Mouse (Mus musculus): ENCODE data around the gene Sumo3. TPM values are rescaled to one million over a fixed set of nuclear protein-coding genes. Genes with fewer than 3 reads are reported as not detected.

Sumo3 gene
- polyA plus RNA-seq, 1 experiment = 293 TPM

DNA sequence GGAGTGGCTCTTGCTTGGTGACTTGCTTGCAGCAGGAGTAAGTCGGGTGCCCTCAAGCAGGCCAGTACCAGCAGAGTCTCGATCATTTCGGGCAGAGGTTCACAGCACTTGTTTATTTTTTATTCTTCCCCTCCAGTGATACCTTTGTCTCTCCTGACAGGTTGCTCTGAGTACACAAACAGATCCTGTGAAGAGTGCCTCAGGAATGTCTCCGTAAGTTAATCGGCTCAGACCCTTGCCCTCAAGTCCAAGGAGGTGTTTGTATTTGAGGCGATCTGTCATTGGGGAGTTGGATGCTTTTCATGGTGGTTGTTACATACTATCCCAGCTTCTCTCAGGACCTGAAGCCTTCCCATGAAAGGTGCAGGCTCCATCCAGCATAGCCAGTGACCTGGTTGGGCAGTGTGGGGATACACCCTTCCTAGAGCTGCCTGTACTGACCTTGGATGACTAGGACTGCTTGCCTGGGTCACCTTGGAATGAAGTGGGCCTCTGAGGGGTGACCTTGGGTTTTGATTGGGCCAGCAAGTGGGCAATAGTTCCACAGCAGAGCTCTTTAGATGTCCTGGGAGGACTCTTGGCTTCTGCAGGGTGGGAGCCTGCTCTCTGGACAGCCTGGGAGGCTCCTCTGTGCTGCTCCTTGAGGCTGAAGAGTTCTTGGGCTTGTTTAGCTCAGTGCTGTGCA, 18.7 kb upstream of the Sumo3 start:
- WGBS = 34% methylated on average over 6 of the region's 6 CpGs
- no peak for DNase-seq (ENCODE audit: low read depth, low spot score)

DNA sequence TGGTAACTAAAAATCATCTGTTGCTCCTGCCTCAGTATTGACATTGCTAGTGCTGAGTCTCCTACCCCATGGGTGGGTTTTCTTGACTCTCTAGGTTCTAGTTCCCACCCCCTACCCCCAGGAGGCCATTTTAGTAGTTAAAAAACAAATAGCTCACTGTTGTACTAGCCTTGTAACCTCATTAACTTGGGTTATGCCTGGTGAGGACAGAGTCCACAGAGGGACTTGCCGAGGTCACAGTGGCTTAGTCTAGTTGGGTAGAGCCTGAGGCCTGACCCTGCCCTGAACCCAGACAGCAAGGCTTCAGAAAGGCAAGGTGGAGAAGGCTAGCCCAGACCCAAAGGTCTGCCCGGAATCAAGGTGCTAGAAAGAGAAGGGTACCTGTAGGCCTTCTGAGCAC, 17.9 kb upstream of the Sumo3 start:
- no peak for DNase-seq (ENCODE audit: low read depth, low spot score)
- WGBS = 58% methylated on average over 2 of the region's 2 CpGs

DNA sequence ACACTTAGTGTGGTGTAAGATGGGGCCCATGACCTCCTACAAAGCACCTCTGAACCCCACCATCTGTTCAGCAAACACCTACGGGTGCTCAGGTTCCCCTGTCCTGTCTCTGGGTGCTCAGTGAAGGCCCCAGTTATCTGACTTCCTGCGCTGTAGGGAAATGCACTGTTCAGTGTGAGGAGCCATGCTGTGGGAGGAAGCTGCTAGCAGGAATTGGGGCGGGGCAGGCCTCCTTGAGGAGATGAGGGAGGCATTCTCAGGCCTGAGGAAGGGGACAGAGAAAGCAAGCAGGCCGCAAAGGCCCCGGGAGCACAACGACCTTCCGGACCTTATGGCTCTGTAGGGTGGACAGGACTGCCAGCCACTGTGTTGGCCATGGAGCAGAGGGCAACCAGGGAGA, 16.8 kb upstream of the Sumo3 start:
- no peak for DNase-seq (ENCODE audit: low read depth, low spot score)
- WGBS = 74% methylated on average over 7 of the region's 7 CpGs

DNA sequence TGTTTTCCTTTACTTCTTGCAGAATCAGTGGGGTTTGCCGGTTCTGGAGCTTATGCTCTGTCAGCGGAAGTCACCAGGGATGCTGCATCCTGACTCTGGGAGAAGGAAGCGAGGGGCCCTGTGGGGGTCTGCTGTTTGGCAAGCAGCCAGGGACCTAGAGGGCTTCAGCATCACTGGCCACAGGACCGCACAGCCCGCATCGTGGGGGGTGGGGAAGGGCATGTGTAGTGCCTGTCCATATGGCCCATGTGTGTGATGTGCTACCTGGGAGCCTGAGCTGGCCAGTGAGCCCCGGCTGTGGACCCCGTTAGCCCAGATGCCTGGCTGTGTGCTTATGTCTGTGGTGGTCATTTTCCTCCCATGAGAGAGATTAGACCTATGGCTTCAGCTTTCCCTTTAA, 16.1 kb upstream of the Sumo3 start:
- DNase-seq (ENCODE audit: low read depth, low spot score) = no peak
- 84% methylated on average over 8 of the region's 8 CpGs for WGBS

DNA sequence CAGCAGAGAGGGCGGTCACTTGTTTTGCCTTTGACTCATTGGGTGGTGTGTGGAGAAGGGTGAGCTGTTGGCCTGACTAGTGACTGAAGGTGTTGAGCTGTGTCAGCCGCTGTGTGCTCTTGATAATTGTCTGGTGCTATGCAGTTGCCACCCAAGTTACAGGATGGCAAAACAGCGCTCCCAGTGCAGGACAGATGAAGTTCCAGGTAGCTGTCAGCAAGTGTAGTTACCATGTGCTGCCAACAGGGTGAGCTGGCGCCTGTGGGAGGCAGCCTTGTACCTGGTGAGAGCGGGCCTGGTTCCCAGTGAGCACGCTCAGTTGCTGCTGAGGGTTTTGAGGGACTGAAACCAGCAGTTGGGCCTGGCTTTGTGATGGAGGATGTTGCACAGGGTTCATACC, 15.1 kb upstream of the Sumo3 start:
- DNase-seq (ENCODE audit: low read depth, low spot score) = no peak
- WGBS = 35% methylated on average over 6 of the region's 6 CpGs

DNA sequence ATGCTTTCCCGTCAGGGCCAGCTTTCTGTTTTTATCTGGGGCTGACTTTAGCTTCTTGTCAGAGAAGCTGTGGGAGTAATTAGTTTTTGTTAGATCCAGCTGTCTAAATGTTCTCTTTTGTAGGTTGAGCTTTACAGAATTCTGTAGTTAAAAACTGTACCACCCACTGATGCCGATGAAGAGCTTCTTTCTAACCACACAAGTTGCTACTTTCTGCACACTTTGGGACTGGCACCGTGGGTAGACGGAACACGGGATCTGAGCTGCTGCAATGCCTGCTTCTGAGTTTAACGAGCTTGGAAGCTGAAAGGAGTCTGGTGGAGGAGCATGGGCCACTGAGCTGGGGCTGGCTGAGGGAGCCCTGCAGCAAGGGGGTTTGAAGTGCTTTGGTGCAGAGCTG, 14.4 kb upstream of the Sumo3 start:
- no peak for DNase-seq (ENCODE audit: low read depth, low spot score)
- 79% methylated on average over 6 of the region's 6 CpGs for WGBS

DNA sequence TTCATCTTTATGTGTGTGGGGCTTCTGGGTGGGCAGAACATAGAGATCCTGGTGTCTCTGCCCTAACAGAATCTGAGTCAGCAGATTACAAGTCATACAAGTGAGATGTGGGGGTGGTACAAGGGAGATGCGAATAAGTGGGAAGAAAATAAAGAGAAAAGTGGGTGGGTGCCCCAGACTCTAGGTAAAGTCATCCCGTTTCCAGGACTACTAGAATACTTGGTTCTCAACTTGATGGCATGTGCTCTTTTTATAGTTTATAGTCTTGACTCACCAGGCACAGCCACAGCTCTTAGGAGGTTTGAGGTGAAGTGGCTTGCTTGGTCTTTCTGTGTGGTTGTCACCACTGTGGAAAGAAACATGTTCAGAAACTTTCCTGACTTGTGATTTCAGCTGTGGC, 9.8 kb upstream of the Sumo3 start:
- 74% methylated on average over 2 of the region's 2 CpGs for WGBS
- DNase-seq (ENCODE audit: low read depth, low spot score) = no peak

DNA sequence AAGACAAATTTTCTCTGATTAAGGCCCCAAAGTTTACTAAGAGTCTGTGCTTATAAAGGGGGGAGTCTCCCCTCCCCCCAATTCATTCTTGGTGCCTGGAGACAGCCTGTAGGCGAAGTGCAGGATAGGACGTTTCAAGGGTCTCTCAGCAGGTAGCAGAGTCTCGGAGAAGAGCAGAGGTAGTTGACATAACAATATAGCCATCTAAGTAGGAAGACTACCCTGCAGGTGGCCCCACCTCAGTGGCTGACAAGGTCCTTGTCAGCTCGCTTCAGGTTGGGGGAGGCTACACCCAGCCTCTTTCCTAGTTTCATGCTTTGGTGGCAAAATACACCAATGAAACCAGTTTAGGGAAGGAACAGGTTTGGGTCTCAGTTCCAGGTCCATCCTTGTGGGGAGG, 2.9 kb upstream of the Sumo3 start:
- 83% methylated on average over 4 of the region's 4 CpGs for WGBS

DNA sequence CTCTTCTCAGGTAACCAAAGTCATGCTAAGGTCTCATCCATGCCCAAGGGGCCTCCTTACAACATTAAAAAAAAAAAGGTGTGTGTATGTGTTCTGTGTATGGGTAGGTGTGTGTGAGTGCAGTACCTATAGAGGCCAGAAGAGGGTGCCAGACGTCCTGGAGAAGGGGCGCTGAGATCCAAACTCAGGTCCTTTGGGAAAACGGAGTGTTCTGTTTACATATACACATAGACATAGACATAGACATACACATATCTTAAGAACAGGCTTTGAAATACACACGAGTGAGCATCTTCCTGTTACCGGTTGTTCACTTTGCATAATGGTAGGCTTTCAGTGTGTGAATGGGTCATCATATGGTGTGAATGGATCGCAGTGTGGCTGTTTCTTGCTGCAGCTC, 1.8 kb upstream of the Sumo3 start:
- no peak for DNase-seq (ENCODE audit: low read depth, low spot score)
- WGBS = 91% methylated on average over 6 of the region's 6 CpGs

More for the DNA sequence above, 2.9 kb upstream of the Sumo3 start:
- DNase-seq (ENCODE audit: low read depth, low spot score) = no peak

DNA sequence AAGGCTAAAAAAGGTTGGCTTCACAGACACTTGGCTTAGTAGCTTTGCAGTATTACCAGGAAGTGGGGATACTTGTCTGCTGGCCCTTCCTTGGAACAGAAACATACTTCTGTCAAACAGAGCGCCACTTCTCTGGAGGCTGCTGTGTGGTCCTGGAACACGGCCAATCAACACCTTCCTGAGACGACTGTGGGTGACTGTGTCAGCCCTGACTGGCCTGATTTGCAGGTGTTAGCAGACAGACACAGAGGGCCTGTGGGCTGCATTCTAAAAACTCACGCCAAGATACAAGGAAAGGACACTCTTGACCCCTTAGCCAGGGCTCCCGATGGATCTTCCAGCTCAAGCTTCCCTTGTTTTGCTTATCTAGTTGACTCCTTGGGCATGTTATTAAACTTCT, 939 bp upstream of the Sumo3 start:
- WGBS = 36% methylated on average over 5 of the region's 5 CpGs
- DNase-seq (ENCODE audit: low read depth, low spot score) = no peak

DNA sequence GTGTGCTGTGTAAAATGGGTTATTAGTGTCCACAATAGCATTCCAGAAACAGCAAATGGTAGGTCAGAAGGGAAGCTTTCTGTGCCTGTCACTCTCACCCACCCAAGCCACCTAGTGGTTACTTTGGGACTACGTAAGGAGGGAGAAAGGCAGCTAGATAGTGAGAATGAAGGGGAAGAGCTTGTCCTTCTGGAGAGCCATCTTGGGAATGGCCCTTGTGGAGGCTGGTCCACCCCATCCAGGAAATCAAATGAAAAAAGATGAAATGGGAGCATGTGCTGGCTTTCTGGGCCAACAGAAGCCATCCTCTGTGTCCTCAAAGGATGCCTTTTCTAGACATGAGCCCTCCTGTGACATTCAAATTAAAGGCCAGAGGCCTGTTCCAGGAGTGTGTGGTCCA, 529 bp upstream of the Sumo3 start:
- DNase-seq (ENCODE audit: low read depth, low spot score) = no peak
- 0% methylated on average over 1 of the region's 1 CpGs for WGBS

DNA sequence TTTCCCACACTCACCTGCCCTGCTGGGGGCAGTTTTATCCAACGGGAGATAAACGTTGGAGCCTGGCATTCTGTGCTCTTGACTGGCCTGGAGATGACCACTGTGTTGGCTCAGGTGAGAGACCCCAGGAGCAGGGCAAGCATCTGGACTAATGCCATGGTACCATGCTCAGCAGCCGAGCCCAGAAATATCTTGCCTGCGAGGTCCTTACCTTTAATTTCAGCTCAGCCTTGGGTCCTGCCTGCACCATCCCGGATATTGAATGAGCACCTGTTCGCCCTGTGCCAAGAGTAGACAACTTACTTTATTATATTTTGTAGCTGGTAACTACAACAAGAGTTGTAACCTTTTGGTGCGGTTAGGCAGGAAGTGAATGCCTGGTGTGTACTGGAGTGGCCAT, 958 bp downstream of the Sumo3 start:
- WGBS = 6% methylated on average over 7 of the region's 7 CpGs
- no peak for DNase-seq (ENCODE audit: low read depth, low spot score)

DNA sequence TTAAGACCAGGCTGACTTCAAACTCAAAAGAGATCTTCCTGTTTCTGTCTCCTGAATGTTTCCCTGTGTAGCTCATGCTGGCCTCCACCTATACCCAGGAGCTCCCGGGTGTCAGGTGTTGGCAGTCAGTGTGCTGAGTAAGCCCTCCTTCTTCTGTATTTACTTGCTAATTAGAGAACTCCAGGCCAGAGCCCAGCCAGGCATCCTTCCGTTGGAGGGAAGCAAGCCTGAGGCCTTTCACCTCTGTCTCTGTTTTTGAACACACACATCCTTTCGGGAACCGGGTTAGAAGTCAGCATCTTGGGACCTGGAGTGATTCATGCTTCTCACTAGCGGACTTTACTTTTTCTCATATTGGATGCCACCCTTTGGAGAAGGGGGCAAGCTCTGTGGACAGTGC, 1.5 kb downstream of the Sumo3 start:
- WGBS = 33% methylated on average over 5 of the region's 5 CpGs
- no peak for DNase-seq (ENCODE audit: low read depth, low spot score)

DNA sequence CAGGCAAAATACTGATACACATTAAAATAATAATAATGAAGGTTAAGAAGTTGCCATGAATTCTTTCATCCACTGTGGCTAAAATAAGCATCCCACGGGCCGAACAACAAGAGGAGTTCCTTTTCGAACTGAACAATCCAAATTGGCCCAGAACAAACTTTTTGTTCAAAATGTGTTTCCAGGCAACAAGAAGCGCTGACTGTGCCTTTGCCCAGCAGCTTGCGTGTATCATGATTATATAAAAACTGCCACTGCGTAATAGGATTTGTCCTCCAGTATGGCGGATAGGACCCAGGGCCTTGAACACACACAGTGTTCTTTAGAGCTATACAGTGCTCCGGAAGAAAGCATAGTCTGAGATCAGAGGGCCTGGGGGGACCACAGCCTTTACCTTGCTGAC, 2.7 kb downstream of the Sumo3 start:
- WGBS = 81% methylated on average over 8 of the region's 8 CpGs
- no peak for DNase-seq (ENCODE audit: low read depth, low spot score)

DNA sequence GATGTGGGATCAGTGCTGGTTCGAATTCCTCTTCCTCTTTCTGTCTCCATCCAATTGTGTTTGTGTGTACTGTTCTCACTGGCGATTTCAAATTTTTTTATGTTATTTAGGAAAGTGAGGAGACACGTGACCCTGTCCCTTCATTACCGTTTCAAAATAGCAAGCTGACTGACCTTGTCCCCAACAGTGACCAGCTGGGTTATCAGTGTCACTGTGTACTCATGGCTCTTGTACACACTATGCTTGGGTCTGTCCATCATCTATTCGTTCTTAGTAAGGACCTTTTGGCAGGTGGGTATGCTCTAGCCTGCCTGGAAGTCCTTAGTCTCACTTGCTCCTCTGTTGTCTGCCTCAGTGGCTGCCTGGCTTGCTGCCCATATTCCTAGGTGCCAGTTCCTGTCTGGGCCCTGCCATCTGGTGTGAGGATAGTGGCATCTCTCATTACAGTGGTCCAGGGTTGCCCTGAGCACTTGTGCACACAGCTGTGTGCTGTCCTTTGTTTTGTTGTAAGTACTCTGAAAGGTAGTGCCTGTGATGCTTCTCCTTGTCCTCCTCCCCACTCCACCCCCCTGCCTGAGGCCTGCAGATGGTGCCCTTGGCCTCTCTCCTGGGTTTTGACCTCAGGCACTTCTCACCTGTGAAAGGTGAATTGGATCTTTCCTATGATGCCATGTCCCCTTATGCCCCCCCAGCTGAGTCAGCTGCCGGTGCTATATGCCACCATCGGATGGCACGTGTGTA, 4.5 kb downstream of the Sumo3 start:
- WGBS = 88% methylated on average over 8 of the region's 8 CpGs
- no peak for DNase-seq (ENCODE audit: low read depth, low spot score)

DNA sequence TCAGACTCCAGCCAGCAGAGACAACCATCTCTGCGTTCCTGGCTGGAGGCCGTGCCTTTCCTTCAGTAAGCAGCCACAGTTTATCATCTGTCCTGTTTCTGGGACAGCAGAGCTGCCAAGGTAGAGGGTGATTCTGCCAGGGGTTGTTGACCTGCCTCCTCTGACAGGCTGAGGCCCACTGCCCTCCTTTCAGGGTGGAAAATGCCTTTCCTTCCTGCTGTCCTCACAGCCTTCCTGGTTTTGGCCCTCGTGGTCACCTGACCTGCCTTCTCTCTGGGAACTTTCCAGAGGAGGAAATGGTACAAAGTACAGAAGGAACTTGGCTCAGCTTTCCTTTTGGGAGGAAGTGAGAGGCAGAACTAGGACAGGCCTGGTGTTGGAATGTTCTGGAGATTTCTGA, 7.5 kb downstream of the Sumo3 start:
- DNase-seq (ENCODE audit: low read depth, low spot score) = no peak
- WGBS = 18% methylated on average over 3 of the region's 3 CpGs

DNA sequence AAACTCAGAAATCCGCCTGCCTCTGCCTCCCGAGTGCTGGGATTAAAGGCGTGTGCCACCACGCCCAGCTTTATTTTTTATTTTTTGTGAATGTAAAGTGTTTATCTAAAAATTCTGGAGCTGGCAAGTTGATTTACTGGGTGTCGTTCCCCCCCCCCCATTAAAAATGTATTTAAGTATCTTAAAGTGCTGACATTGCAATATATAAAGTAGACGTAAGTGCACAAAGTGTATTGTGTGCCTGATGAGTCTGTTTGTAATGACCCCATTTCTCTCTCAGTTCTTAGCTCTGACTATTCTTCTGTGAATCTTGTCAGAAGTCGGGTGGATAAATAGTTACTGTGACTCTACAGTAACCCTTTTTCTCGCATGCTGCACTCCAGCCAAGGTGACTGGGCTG, 9.8 kb downstream of the Sumo3 start:
- DNase-seq (ENCODE audit: low read depth, low spot score) = no peak
- 88% methylated on average over 8 of the region's 8 CpGs for WGBS

DNA sequence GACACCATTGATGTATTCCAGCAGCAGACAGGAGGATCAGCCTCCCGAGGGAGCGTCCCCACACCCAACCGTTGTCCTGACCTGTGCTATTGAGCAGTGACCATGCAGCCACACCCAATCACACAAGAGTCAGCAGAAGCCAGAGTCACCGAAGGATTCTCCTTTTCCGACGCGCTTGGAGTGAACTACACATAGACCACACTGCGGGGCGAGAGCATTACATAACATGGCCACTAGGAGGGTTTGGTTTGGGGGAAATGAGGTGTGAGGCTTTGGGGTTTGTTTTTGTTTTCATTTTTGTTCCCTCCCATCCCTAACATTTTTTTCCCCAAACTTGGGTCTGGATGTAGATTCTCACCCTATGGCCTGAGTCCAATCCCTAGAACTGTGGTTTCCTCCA, 10.3 kb downstream of the Sumo3 start:
- WGBS = 90% methylated on average over 9 of the region's 9 CpGs
- no peak for DNase-seq (ENCODE audit: low read depth, low spot score)

DNA sequence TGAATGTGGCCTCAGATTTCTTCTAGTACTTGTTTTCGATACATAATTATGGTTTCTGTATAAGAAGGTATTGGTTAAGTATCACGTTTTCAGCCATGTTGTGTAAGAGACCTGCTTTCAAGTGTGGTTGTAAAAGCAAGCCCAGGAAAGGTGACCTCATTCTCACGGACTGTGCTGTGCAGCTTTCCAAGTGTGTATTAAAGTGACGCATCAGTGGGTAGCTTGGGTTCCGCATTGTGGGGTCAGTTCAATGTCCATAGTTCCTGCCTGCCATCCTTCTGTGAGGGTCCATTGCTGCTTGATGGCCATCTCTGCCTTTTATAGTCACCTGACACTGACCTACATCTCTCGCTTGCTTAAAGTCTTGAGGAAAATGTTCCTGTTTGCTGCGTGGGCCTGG, 11.0 kb downstream of the Sumo3 start:
- no peak for DNase-seq (ENCODE audit: low read depth, low spot score)
- 87% methylated on average over 7 of the region's 7 CpGs for WGBS

DNA sequence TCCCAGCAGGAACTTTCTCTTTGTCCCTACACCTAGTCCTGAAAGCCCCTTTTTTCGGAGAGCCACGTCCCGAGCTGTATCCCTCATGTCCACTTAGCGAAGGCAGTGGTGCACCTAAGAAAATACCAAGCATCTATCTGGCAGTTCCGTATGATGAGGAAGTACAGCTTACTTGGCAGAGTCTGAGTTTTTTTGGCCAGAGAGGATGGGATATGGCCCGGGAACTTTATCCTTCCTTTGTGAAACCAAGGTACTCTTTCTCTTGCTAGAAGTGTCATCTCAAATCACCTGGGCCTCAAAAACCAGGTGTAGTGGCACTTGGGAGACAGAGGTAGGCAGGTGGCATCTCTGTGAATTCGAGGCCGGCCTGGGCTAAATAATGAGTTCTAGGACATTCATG, 15.6 kb downstream of the Sumo3 start:
- WGBS = 70% methylated on average over 8 of the region's 8 CpGs
- DNase-seq (ENCODE audit: low read depth, low spot score) = no peak

DNA sequence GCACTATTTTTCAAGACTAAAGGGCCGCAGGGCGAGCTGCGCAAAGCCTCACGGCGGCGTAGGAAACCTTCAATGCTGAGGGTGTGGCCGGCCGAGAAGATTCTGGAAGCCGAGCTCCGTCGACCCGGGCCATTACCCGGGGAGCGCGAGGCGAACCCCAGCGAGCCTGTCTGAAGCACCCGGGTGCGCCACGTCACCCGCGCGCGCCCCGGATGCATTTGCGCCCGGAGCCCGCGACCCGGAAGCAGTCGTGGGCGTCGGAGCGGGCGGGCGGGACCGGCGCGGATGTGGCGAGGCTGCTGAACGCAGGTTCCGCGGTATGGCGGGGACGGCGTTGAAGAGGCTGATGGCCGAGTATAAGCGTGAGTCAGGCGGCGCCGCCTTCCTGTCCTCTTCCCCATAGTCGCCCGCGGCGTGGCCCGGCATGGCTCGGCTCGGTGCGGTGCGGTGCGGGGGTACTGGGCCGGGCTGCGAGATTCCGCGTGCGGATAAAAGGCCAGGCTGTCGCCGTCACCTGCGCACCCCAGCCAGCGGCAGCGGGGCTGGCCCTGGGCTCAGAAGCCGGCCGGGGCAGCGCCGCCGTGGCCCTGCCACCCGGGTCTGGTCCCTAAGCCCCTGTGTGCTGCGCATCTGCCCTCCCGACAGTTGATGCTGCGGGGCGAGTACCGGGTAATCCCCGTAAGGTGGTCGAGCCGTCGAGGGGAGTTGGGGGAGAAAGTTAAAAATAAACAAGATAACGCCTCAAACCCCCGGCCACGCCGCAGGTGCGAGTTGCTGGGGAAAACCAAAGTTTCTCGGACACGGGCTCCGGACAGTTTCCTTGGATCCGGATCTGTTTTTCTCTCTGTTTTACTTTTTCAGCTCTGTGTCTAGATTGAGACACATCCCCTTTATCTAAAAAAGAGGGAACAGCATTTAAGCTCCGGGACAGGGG, 16.4 kb downstream of the Sumo3 start, which contains the start of gene Ube2g2:
Ube2g2 (plus strand) TSS at position 221 of the 934 bp plus-strand sequence.
- no peak for DNase-seq (ENCODE audit: low read depth, low spot score)
- whole genome bisulfite sequencing = under 1% methylated on average over 96 of the region's 96 CpGs
